Mouse (Mus musculus) heart, postnatal 0 days (tissue): Measurements from ENCODE around the gene Med9.

Experiments
- CTCF ChIP-seq: IDR thresholded peaks from 2 replicates; pipeline ENCODE4 v1.5.1; 2016; ENCODE audit warnings: antibody characterized with exemption, control low read depth, low read depth
- EP300 ChIP-seq: IDR thresholded peaks from 2 replicates; pipeline ENCODE4 v1.6.1; 2016; ENCODE audit warnings: antibody characterized with exemption, low read depth

DNA sequence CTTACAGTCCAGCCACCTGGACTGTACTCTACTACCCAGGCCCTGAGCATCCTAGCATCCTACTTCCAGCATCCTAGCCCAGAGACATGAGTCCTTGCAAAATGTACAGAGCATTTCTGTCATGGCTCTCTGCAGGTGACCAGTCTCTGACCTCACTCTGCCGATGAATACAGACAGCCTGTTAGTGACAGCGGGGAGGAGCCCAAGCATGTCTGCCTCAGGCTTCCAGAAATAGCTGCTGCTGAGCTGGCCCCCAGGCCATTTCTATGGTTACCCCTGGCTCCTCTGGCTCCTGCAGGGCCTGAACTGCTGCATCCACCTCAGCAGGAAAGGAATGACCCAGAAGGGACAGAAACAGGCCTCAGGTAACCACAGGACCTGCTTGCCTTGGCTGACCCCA, 23.7 kb downstream of the Med9 start:
- no peak for TF ChIP-seq CTCF
- TF ChIP-seq EP300 = no peak
